Mouse (Mus musculus) intestine, embryonic 15.5 days (tissue): Measurements from ENCODE around the gene Ola1. TPM values are rescaled to one million over a fixed set of nuclear protein-coding genes. Genes with fewer than 3 reads are reported as not detected.
A peak's percentile ranks its signal among the peaks of the same experiment; 100 is the strongest.

Experiments used
- ATAC-seq: fragments of 200-750 bp; cut with Nextera tagmentation; 2 replicates; pipeline ENCODE4 v1.8.0; 2017; ENCODE audit warnings: moderate TSS enrichment, moderate library complexity
- H3K27ac ChIP-seq: fragments of 300-500 bp; sonication (generic); 2 replicates; pipeline ENCODE4 v1.5.1; 2015; ENCODE audit warnings: mild to moderate bottlenecking, inconsistent platforms
- H3K27me3 ChIP-seq: fragments of 300-500 bp; sonication (generic); replicated peaks from 2 replicates; pipeline ENCODE4 v1.6.1; 2015; ENCODE audit warnings: inconsistent platforms
- H3K36me3 ChIP-seq: fragments of 300-500 bp; sonication (generic); 2 replicates; pipeline ENCODE4 v1.6.1; 2015; ENCODE audit warnings: inconsistent platforms
- H3K4me1 ChIP-seq: fragments of 300-500 bp; sonication (generic); replicated peaks from 2 replicates; pipeline ENCODE4 v1.6.1; 2015; ENCODE audit warnings: inconsistent platforms
- H3K4me2 ChIP-seq: fragments of 300-500 bp; sonication (generic); replicated peaks from 2 replicates; pipeline ENCODE4 v1.6.1; 2015; ENCODE audit warnings: mild to moderate bottlenecking, inconsistent platforms
- H3K4me3 ChIP-seq: fragments of 300-500 bp; sonication (generic); replicated peaks from 2 replicates; pipeline ENCODE4 v1.5.1; 2015; ENCODE audit warnings: inconsistent platforms
- H3K9ac ChIP-seq: fragments of 300-500 bp; sonication (generic); 2 replicates; pipeline ENCODE4 v1.6.1; 2015; ENCODE audit warnings: inconsistent platforms
- H3K9me3 ChIP-seq: fragments of 300-500 bp; sonication (generic); 2 replicates; pipeline ENCODE4 v1.6.1; 2016; ENCODE audit warnings: inconsistent platforms
- WGBS: fragments of 180-500 bp; shearing (Covaris S2); methylation state at CpG from one replicate; pipeline ENCODE4 v1.1.7; 2015; 5-methylcytosine and 5-hydroxymethylcytosine counted together
- polyA plus RNA-seq: library from polyadenylated mRNA; unstranded; fragments of >200 nt; fragmentation: Nextera tagmentation; extraction: Ambion mirVana; gene quantifications from 2 replicates; pipeline ENCODE4 v1.2.1, GENCODE M21; 2015

The Ola1 gene
- polyA plus RNA-seq, 1 experiment from 2014 or later = 98.7 TPM

- Histone ChIP-seq H3K36me3 (no peaks in the 10 kb centered on the region), H3K4me2 (no peak overlapping the region), H3K4me1 (no peaks in the 10 kb centered on the region), H3K27ac (no peak overlapping the region), H3K9me3 (no peaks in the 10 kb centered on the region), H3K9ac (no peak overlapping the region), H3K4me3 (no peak overlapping the region), H3K27me3 (no peaks in the 10 kb centered on the region)
- no peak for ATAC-seq
- WGBS = 91% methylated on average over 2 of the region's 2 CpGs
Observed at GRCm38 (mm10) chr2:73057589-73057988, 161.1 kb downstream of the Ola1 start.

DNA sequence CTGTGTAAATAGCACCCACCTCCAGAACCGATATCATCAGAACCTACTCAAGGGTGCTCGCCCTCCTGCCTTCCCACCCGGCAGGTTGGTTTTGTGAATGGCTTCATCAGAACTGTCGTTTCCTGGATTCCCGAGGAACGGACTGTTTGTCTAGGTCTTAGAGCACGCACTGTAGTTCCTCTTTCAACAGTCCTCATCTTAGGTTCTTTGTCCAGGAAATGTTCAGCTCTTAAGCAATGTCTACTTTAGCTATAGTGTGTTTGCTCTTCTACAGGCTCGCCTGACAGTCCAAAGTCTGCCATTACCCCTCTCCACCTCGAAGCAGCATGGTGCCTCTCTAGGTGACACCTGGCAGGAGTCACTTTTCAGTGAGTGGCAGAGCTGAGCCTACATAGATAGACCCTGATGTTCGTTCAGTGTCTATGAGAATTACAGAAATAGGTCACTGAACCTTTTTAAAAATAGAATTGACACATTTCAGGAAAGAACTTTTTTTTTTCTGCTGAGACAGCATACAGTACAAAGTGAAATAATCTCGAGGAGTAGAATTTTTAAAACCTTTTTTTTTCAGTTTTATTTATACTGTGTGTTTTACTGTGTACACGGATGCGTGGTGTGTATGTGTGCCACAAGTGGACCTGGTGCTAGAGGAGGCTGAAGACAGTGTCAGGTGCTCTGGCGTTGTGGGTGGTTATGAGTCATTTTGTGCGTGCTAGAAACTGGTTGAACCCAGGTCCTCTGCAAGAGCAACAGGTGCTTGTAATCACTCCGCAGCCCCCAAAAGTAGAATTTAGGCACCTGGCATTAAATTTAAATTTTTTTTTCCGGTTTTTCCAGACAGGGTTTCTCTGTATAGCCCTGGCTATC is 162.4 kb downstream of the Ola1 start:
- peak overlapping the region; percentile 35 for H3K4me2 ChIP-seq
- WGBS = 69% methylated on average over 17 of the region's 17 CpGs

GRCm38 (mm10) chr2:73053791-73054490 is 164.8 kb downstream of the Ola1 start:
- Histone ChIP-seq H3K4me2 (no peak overlapping the region), H3K9ac (no peak overlapping the region), H3K27me3 (no peaks in the 10 kb centered on the region), H3K27ac (no peak overlapping the region), H3K4me1 (no peaks in the 10 kb centered on the region), H3K36me3 (no peaks in the 10 kb centered on the region), H3K4me3 (no peak overlapping the region), H3K9me3 (no peaks in the 10 kb centered on the region)
- no peak for ATAC-seq
- 86% methylated on average over 9 of the region's 9 CpGs for WGBS

More for the DNA sequence above, 162.4 kb downstream of the Ola1 start:
- H3K36me3 ChIP-seq = no peaks in the 10 kb centered on the region
- peak overlapping the region; percentile 74 for H3K27ac ChIP-seq
- H3K9ac ChIP-seq = no peak overlapping the region
- peak; percentile 88 for ATAC-seq
- H3K4me3 ChIP-seq = no peak overlapping the region
- no peaks in the 10 kb centered on the region for H3K9me3 ChIP-seq
- no peaks in the 10 kb centered on the region for H3K4me1 ChIP-seq
- H3K27me3 ChIP-seq = no peaks in the 10 kb centered on the region

DNA sequence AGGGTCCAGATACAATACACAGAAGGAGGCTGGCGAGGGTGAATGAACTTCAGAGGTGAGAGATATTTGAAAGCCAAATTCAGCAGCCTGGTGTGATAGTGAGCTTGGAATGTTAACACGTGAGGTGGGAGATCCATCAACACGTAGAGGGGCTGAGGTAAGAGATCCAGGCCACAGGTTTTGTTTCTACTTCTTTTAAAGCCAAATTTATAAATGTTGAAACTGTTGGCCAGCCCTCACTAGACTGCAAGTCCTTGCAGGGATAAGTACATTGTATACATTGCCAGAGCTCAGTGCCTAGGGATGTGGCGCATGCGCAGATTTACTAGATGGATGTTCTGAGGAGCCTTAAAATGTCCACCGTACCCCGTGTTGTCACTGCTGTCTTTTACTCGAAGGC is 168.3 kb downstream of the Ola1 start:
- Histone ChIP-seq H3K9ac (no peak overlapping the region), H3K4me2 (no peak overlapping the region), H3K9me3 (no peaks in the 10 kb centered on the region), H3K27ac (no peak overlapping the region), H3K4me1 (peaks cover 7% of the 10 kb centered on the region; the same call in 1 of the 2 replicates), H3K27me3 (no peaks in the 10 kb centered on the region), H3K36me3 (no peaks in the 10 kb centered on the region), H3K4me3 (no peak overlapping the region)
- ATAC-seq = no peak
- WGBS = 72% methylated on average over 8 of the region's 8 CpGs

GRCm38 (mm10) chr2:73049977-73050376 is 168.7 kb downstream of the Ola1 start:
- peaks cover 7% of the 10 kb centered on the region; the same call in 1 of the 2 replicates for H3K4me1 ChIP-seq
- 83% methylated on average over 4 of the region's 4 CpGs for WGBS
- no peak for ATAC-seq
- no peak overlapping the region for H3K4me3 ChIP-seq
- H3K36me3 ChIP-seq = no peaks in the 10 kb centered on the region
- no peaks in the 10 kb centered on the region for H3K9me3 ChIP-seq
- no peak overlapping the region for H3K9ac ChIP-seq
- H3K27ac ChIP-seq = no peak overlapping the region
- H3K4me2 ChIP-seq = no peak overlapping the region
- H3K27me3 ChIP-seq = no peaks in the 10 kb centered on the region

- ATAC-seq = no peak
- Histone ChIP-seq H3K4me3 (no peak overlapping the region), H3K36me3 (no peaks in the 10 kb centered on the region), H3K27ac (no peak overlapping the region), H3K27me3 (no peaks in the 10 kb centered on the region), H3K9me3 (no peaks in the 10 kb centered on the region), H3K9ac (no peak overlapping the region), H3K4me1 (peaks cover 7% of the 10 kb centered on the region; the same call in 1 of the 2 replicates), H3K4me2 (no peak overlapping the region)
- WGBS = 67% methylated on average over 6 of the region's 6 CpGs
Observed at GRCm38 (mm10) chr2:73049001-73049684, 169.6 kb downstream of the Ola1 start.

DNA sequence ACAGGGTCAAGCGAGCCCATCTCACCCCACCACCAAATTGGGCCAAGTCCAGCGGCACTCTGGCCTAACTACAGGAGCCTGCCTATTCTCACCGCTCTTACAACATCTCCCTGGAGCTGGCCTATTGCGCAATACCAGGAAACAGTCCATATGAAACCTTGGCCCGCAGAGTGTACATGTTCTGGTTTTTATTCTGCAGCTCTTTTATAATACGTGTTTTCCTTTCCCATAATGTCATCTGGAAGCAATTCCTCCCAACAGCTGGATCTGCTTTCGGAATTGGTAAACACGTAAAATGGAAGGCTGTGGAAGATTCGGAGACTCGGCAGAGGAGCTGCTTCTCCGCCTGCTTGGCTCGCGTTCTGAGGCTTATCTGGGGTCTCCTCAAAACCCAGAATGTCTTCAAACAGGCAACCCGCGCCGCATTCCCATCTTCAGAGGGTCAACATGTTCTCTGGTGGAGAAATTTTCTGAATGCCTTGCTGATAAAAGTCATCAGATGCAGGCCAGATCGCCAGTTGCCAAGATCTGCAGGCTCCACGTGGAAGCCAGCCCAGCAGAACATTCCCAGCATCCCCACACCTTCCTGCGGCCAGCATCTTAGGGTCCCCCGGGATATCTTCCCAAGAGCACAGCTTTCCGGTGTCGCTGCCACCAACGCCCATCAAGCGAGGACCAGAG is 171.5 kb downstream of the Ola1 start:
- peaks cover 7% of the 10 kb centered on the region; the same call in 1 of the 2 replicates for H3K4me1 ChIP-seq
- ATAC-seq = peak; percentile 92
- no peaks in the 10 kb centered on the region for H3K9me3 ChIP-seq
- H3K36me3 ChIP-seq = no peaks in the 10 kb centered on the region
- H3K4me3 ChIP-seq = no peak overlapping the region
- peak overlapping the region; percentile 27 for H3K4me2 ChIP-seq
- no peaks in the 10 kb centered on the region for H3K27me3 ChIP-seq
- WGBS = 49% methylated on average over 24 of the region's 24 CpGs
- peak overlapping the region; percentile 76 for H3K27ac ChIP-seq
- no peak overlapping the region for H3K9ac ChIP-seq

DNA sequence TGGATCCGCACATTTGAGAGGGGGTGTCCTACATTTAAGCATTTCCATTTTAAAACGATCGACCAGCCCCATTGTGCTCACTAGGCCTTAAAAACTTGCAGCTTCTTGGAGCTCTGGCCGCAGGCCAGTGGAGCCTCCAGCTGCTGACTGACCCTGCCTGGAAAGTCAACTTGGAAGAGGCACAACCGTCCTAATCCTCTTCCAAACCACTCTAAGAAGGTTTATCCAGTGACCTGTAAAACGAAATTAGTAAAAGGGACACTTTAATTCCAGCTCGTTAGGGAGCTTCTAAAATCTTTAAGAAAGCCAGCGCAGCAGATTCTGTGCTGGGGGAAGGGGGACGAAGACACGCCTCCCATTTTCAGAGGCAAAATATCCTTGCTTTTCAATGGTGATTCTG is 172.1 kb downstream of the Ola1 start:
- peak overlapping the region; percentile 27 for H3K4me2 ChIP-seq
- peak; percentile 61 for ATAC-seq
- H3K27ac ChIP-seq = peak overlapping the region; percentile 76
- 62% methylated on average over 10 of the region's 10 CpGs for WGBS
- no peaks in the 10 kb centered on the region for H3K27me3 ChIP-seq
- no peaks in the 10 kb centered on the region for H3K36me3 ChIP-seq
- no peak overlapping the region for H3K4me3 ChIP-seq
- peaks cover 7% of the 10 kb centered on the region; the same call in 1 of the 2 replicates for H3K4me1 ChIP-seq
- H3K9me3 ChIP-seq = no peaks in the 10 kb centered on the region
- H3K9ac ChIP-seq = no peak overlapping the region

DNA sequence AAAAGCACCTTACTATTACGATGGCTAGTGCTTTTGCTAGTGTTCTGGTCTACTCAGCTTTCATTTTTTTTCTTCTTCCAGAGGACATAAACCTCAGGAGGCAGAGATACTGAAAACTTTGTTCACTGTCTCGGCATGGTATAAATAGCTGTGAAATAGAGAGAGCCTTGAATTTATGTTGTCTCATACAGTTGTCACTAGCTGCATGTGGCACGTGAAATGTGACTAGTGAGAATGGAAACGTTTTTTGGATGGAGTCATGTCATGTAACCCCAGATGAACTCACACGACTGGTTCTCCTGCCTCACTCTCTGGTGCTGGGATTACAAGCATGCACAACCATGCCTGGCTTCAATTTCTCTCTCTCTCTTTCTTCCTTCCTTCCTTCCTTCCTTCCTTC is 173.2 kb downstream of the Ola1 start:
- 80% methylated on average over 5 of the region's 5 CpGs for WGBS
- Histone ChIP-seq H3K27me3 (no peaks in the 10 kb centered on the region), H3K4me2 (no peak overlapping the region), H3K4me3 (no peak overlapping the region), H3K9ac (no peak overlapping the region), H3K36me3 (no peaks in the 10 kb centered on the region), H3K27ac (no peak overlapping the region), H3K9me3 (no peaks in the 10 kb centered on the region), H3K4me1 (peaks cover 7% of the 10 kb centered on the region; the same call in 1 of the 2 replicates)
- ATAC-seq = no peak
